Mouse (Mus musculus): ENCODE measurements at regions not wholly inside any gene's neighbourhood (a gene's known extent, or its start where the extent isn't known, plus 50 kb on each side); places are given as distances from the start of the nearest gene placed in this dataset.

- ATAC-seq (replicated peaks; ENCODE audit: low FRiP score): no peak
- Histone ChIP-seq H3K4me1 (replicated peaks; ENCODE audit: control insufficient read depth, insufficient read depth, low read length) (peaks cover 19% of the 10 kb centered on the region), H3K27me3 (ENCODE audit: control insufficient read depth, insufficient read depth, low read length) (no peaks in the 10 kb centered on the region), H3K27ac (ENCODE audit: low read depth, low read length) (no peak overlapping the region), H3K9ac (ENCODE audit: low read length) (no peak overlapping the region), H3K9me3 (ENCODE audit: control insufficient read depth, low read length) (no peaks in the 10 kb centered on the region), H3K36me3 (ENCODE audit: control insufficient read depth, insufficient read depth, low read length) (no peaks in the 10 kb centered on the region), H3K4me3 (ENCODE audit: low read depth, low read length) (no peak overlapping the region), H3K4me2 (ENCODE audit: low read depth, low read length, severe bottlenecking) (no peak overlapping the region)
- WGBS: 88% methylated on average over 1 of the region's 1 CpGs
- DNase-seq (ENCODE audit: low spot score): no peak
Observed at GRCm38 (mm10) chr9:120737956-120738355, 166.7 kb downstream of the Rpl14 start.

GRCm38 (mm10) chr9:120739199-120739952 is 168.1 kb downstream of the Rpl14 start:
- no peaks in the 10 kb centered on the region for H3K36me3 ChIP-seq (ENCODE audit: control insufficient read depth, insufficient read depth, low read length)
- ATAC-seq (replicated peaks; ENCODE audit: low FRiP score) (no peak), DNase-seq (ENCODE audit: low spot score) (peak; percentile 52)
- WGBS: 41% methylated on average over 14 of the region's 14 CpGs
- peaks cover 10% of the 10 kb centered on the region; the same call in 1 of the 2 replicates for H3K4me1 ChIP-seq (replicated peaks; ENCODE audit: control insufficient read depth, insufficient read depth, low read length)
- peak overlapping the region; percentile 20 for H3K9ac ChIP-seq (ENCODE audit: low read length)
- no peaks in the 10 kb centered on the region for H3K9me3 ChIP-seq (ENCODE audit: control insufficient read depth, low read length)
- no peak overlapping the region for H3K4me2 ChIP-seq (ENCODE audit: low read depth, low read length, severe bottlenecking)
- peak overlapping the region; percentile 41 for H3K27ac ChIP-seq (ENCODE audit: low read depth, low read length)
- no peak overlapping the region for H3K4me3 ChIP-seq (ENCODE audit: low read depth, low read length)
- no peaks in the 10 kb centered on the region for H3K27me3 ChIP-seq (ENCODE audit: control insufficient read depth, insufficient read depth, low read length)

GRCm38 (mm10) chr9:120739953-120740524 is 168.8 kb downstream of the Rpl14 start:
- WGBS: 41% methylated on average over 6 of the region's 6 CpGs
- DNase-seq (ENCODE audit: low spot score): no peak
- Histone ChIP-seq H3K4me1 (replicated peaks; ENCODE audit: control insufficient read depth, insufficient read depth, low read length) (peaks cover 10% of the 10 kb centered on the region; the same call in 1 of the 2 replicates), H3K4me3 (ENCODE audit: low read depth, low read length) (no peak overlapping the region), H3K36me3 (ENCODE audit: control insufficient read depth, insufficient read depth, low read length) (no peaks in the 10 kb centered on the region), H3K27me3 (ENCODE audit: control insufficient read depth, insufficient read depth, low read length) (no peaks in the 10 kb centered on the region), H3K9me3 (ENCODE audit: control insufficient read depth, low read length) (no peaks in the 10 kb centered on the region), H3K27ac (ENCODE audit: low read depth, low read length) (0 out of 2 replicates have a peak overlapping the region, but pooled peaks have one; percentile 1), H3K9ac (ENCODE audit: low read length) (peak overlapping the region; percentile 20), H3K4me2 (ENCODE audit: low read depth, low read length, severe bottlenecking) (no peak overlapping the region)
- ATAC-seq (replicated peaks; ENCODE audit: low FRiP score): no peak

GRCm38 (mm10) chr9:120741521-120741920 is 170.3 kb downstream of the Rpl14 start:
- Histone ChIP-seq H3K4me2 (ENCODE audit: low read depth, low read length, severe bottlenecking) (no peak overlapping the region), H3K4me3 (ENCODE audit: low read depth, low read length) (no peak overlapping the region), H3K9ac (ENCODE audit: low read length) (no peak overlapping the region), H3K27ac (ENCODE audit: low read depth, low read length) (no peak overlapping the region), H3K27me3 (ENCODE audit: control insufficient read depth, insufficient read depth, low read length) (no peaks in the 10 kb centered on the region), H3K36me3 (ENCODE audit: control insufficient read depth, insufficient read depth, low read length) (no peaks in the 10 kb centered on the region), H3K4me1 (replicated peaks; ENCODE audit: control insufficient read depth, insufficient read depth, low read length) (peaks cover 10% of the 10 kb centered on the region; the same call in 1 of the 2 replicates), H3K9me3 (ENCODE audit: control insufficient read depth, low read length) (no peaks in the 10 kb centered on the region)
- 88% methylated on average over 2 of the region's 2 CpGs for WGBS
- DNase-seq (ENCODE audit: low spot score) (no peak), ATAC-seq (replicated peaks; ENCODE audit: low FRiP score) (no peak)

- Histone ChIP-seq H3K27ac (ENCODE audit: low read depth, low read length) (no peak overlapping the region), H3K9ac (ENCODE audit: low read length) (no peak overlapping the region), H3K4me3 (ENCODE audit: low read depth, low read length) (no peak overlapping the region), H3K9me3 (ENCODE audit: control insufficient read depth, low read length) (no peaks in the 10 kb centered on the region), H3K27me3 (ENCODE audit: control insufficient read depth, insufficient read depth, low read length) (no peaks in the 10 kb centered on the region), H3K4me2 (ENCODE audit: low read depth, low read length, severe bottlenecking) (no peak overlapping the region), H3K36me3 (ENCODE audit: control insufficient read depth, insufficient read depth, low read length) (no peaks in the 10 kb centered on the region), H3K4me1 (replicated peaks; ENCODE audit: control insufficient read depth, insufficient read depth, low read length) (peaks cover 10% of the 10 kb centered on the region; the same call in 1 of the 2 replicates)
- WGBS: 91% methylated on average over 9 of the region's 9 CpGs
- no peak for ATAC-seq (replicated peaks; ENCODE audit: low FRiP score)
- DNase-seq (ENCODE audit: low spot score): no peak
Observed at GRCm38 (mm10) chr9:120743455-120743854, 172.2 kb downstream of the Rpl14 start.

GRCm38 (mm10) chr9:120745674-120746073 is 174.4 kb downstream of the Rpl14 start:
- Histone ChIP-seq H3K4me2 (ENCODE audit: low read depth, low read length, severe bottlenecking) (no peak overlapping the region), H3K4me1 (replicated peaks; ENCODE audit: control insufficient read depth, insufficient read depth, low read length) (no peaks in the 10 kb centered on the region), H3K36me3 (ENCODE audit: control insufficient read depth, insufficient read depth, low read length) (no peaks in the 10 kb centered on the region), H3K27ac (ENCODE audit: low read depth, low read length) (no peak overlapping the region), H3K9me3 (ENCODE audit: control insufficient read depth, low read length) (no peaks in the 10 kb centered on the region), H3K4me3 (ENCODE audit: low read depth, low read length) (no peak overlapping the region), H3K27me3 (ENCODE audit: control insufficient read depth, insufficient read depth, low read length) (no peaks in the 10 kb centered on the region), H3K9ac (ENCODE audit: low read length) (no peak overlapping the region)
- ATAC-seq (replicated peaks; ENCODE audit: low FRiP score): no peak
- WGBS: 92% methylated on average over 6 of the region's 6 CpGs
- DNase-seq (ENCODE audit: low spot score): no peak

- Histone ChIP-seq H3K4me1 (replicated peaks; ENCODE audit: control insufficient read depth, insufficient read depth, low read length) (no peaks in the 10 kb centered on the region), H3K27ac (ENCODE audit: low read depth, low read length) (no peak overlapping the region), H3K27me3 (ENCODE audit: control insufficient read depth, insufficient read depth, low read length) (no peaks in the 10 kb centered on the region), H3K36me3 (ENCODE audit: control insufficient read depth, insufficient read depth, low read length) (no peaks in the 10 kb centered on the region), H3K9me3 (ENCODE audit: control insufficient read depth, low read length) (no peaks in the 10 kb centered on the region), H3K4me3 (ENCODE audit: low read depth, low read length) (no peak overlapping the region), H3K9ac (ENCODE audit: low read length) (no peak overlapping the region), H3K4me2 (ENCODE audit: low read depth, low read length, severe bottlenecking) (no peak overlapping the region)
- DNase-seq (ENCODE audit: low spot score): no peak
- no peak for ATAC-seq (replicated peaks; ENCODE audit: low FRiP score)
- 84% methylated on average over 4 of the region's 4 CpGs for WGBS
Observed at GRCm38 (mm10) chr9:120750820-120751219, 178.2 kb upstream of the Ctnnb1 start.

- 85% methylated on average over 5 of the region's 5 CpGs for WGBS
- H3K4me3 ChIP-seq (ENCODE audit: low read depth, low read length): no peak overlapping the region
- H3K9ac ChIP-seq (ENCODE audit: low read length): no peak overlapping the region
- ATAC-seq (replicated peaks; ENCODE audit: low FRiP score) (no peak), DNase-seq (ENCODE audit: low spot score) (no peak)
- H3K4me1 ChIP-seq (replicated peaks; ENCODE audit: control insufficient read depth, insufficient read depth, low read length): no peaks in the 10 kb centered on the region
- no peaks in the 10 kb centered on the region; the same call in 1 of the 2 replicates for H3K9me3 ChIP-seq (ENCODE audit: control insufficient read depth, low read length)
- H3K27me3 ChIP-seq (ENCODE audit: control insufficient read depth, insufficient read depth, low read length): no peaks in the 10 kb centered on the region
- no peak overlapping the region for H3K4me2 ChIP-seq (ENCODE audit: low read depth, low read length, severe bottlenecking)
- no peak overlapping the region for H3K27ac ChIP-seq (ENCODE audit: low read depth, low read length)
- no peaks in the 10 kb centered on the region for H3K36me3 ChIP-seq (ENCODE audit: control insufficient read depth, insufficient read depth, low read length)
Observed at GRCm38 (mm10) chr9:120751686-120752484, 177.1 kb upstream of the Ctnnb1 start.
